Mouse (Mus musculus): ENCODE results near the gene Mmp23. TPM values are rescaled to one million over a fixed set of nuclear protein-coding genes. Genes with fewer than 3 reads are reported as not detected.
A peak's percentile ranks its signal among the peaks of the same experiment; 100 is the strongest.

Gene Mmp23
- polyA plus RNA-seq (2014; fragmentation: Nextera tagmentation; extraction: Ambion mirVana) = 1.3 and 6.6 TPM in 2 replicates

DNA sequence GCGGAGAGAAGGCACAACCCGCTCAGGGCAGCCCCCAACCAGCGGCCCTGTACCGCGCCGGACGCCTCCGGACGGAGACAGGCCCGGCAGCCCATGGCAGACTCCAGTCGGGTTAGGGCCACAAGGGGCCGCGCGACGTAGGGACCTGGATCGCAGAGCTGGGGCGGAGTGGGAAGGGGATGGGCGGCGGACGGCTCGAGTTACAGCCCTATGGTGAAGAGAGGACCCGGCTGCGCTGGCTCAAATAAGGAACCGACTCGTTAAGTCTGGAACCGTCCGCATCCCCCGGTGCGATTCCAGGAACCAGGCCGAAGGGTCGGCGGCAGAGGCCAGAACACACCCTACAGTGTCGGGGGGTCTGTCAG lies at the start of gene Mmp23:
Mmp23 (minus strand) TSS at position 299 of the 365 bp plus-strand sequence.
- Histone ChIP-seq H3K9me3 (ENCODE audit: control insufficient read depth, low read length) (no peaks in the 10 kb centered on the region), H3K4me2 (ENCODE audit: low read depth, low read length) (peak within 1 kb of the TSS; percentile 63), H3K27ac (ENCODE audit: low read depth, low read length) (no peak within 1 kb of the TSS), H3K36me3 (ENCODE audit: control insufficient read depth, insufficient read depth, low read length) (peaks cover 36% of the 10 kb centered on the region), H3K9ac (replicated peaks; ENCODE audit: low read depth, low read length) (peak within 1 kb of the TSS; percentile 48), H3K4me3 (ENCODE audit: low read depth, low read length) (peak within 1 kb of the TSS; percentile 31), H3K27me3 (ENCODE audit: control insufficient read depth, insufficient read depth, low read length) (peaks cover 55% of the 10 kb centered on the region), H3K4me1 (ENCODE audit: control insufficient read depth, insufficient read depth, low read length) (peaks cover 22% of the 10 kb centered on the region)
- under 1% methylated on average over 33 of the region's 33 CpGs for WGBS
- ATAC-seq (ENCODE audit: low read depth) = peak; percentile 35; the same call in 1 of the 2 replicates

- Histone ChIP-seq H3K27ac (ENCODE audit: low read depth, low read length) (no peak overlapping the region), H3K4me1 (ENCODE audit: control insufficient read depth, insufficient read depth, low read length) (peaks cover 15% of the 10 kb centered on the region), H3K9me3 (ENCODE audit: control insufficient read depth, low read length) (no peaks in the 10 kb centered on the region), H3K36me3 (ENCODE audit: control insufficient read depth, insufficient read depth, low read length) (no peaks in the 10 kb centered on the region), H3K27me3 (ENCODE audit: control insufficient read depth, insufficient read depth, low read length) (no peaks in the 10 kb centered on the region), H3K9ac (replicated peaks; ENCODE audit: low read depth, low read length) (no peak overlapping the region), H3K4me2 (ENCODE audit: low read depth, low read length) (no peak overlapping the region), H3K4me3 (ENCODE audit: low read depth, low read length) (no peak overlapping the region)
- no peak for ATAC-seq (ENCODE audit: low read depth)
These were observed 47.2 kb upstream of the Mmp23 start for GRCm38 (mm10) chr4:155700425-155700824.

DNA sequence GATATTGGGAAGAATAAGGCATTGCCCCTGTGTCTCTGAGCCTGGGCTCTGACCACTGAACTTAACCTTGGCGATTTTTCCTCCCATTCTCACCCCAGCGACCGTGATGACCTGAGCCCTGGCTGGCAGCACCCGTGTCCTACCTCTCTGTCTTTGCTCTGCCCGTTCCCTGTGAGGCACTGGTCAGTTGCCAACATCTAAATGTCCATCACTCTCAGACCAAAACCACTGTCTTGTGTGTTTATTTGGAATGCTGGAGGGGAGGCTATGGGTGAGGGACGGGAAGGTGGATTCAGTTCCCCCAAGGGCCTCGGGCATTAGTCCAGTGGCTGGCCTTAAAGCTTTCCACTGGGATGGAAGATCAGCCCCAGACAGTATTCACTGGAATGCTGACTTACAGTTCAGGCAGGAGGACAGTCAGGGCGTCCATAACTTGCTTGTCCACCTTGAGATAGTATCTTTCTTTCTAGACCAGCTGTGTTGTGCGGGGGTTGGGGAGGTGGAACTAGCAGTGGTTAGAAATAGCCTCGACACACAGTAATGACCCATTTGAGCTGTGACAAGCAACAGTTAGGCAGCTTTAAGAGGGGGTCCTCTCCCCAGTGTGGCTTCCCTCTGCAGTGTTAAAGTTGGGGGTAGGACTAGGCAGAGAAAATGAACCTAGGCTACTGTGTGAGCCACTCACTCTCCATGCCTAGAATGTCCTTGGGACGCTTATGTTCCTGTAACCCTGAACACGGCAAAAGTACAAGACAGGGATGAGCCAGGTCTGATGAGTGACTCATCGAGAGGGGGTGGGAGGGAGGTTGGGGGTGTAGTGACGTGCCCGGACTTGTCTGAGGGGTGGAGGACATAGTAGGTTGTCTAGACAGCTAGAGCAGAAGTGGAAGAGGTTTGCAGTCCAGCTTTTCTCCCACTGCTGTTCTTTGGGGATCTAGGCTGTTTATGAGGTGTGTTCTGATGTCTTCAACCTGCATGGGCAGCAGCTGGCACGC lies 43.4 kb upstream of the Mmp23 start:
- Histone ChIP-seq H3K27me3 (ENCODE audit: control insufficient read depth, insufficient read depth, low read length) (no peaks in the 10 kb centered on the region), H3K9ac (replicated peaks; ENCODE audit: low read depth, low read length) (0 out of 2 replicates have a peak overlapping the region, but pooled peaks have one; percentile 16), H3K9me3 (ENCODE audit: control insufficient read depth, low read length) (no peaks in the 10 kb centered on the region), H3K4me1 (ENCODE audit: control insufficient read depth, insufficient read depth, low read length) (peaks cover 14% of the 10 kb centered on the region), H3K4me3 (ENCODE audit: low read depth, low read length) (peak overlapping the region; percentile 61), H3K36me3 (ENCODE audit: control insufficient read depth, insufficient read depth, low read length) (no peaks in the 10 kb centered on the region), H3K27ac (ENCODE audit: low read depth, low read length) (no peak overlapping the region), H3K4me2 (ENCODE audit: low read depth, low read length) (peak overlapping the region; percentile 67)
- ATAC-seq (ENCODE audit: low read depth) = no peak
- 74% methylated on average over 16 of the region's 16 CpGs for WGBS

DNA sequence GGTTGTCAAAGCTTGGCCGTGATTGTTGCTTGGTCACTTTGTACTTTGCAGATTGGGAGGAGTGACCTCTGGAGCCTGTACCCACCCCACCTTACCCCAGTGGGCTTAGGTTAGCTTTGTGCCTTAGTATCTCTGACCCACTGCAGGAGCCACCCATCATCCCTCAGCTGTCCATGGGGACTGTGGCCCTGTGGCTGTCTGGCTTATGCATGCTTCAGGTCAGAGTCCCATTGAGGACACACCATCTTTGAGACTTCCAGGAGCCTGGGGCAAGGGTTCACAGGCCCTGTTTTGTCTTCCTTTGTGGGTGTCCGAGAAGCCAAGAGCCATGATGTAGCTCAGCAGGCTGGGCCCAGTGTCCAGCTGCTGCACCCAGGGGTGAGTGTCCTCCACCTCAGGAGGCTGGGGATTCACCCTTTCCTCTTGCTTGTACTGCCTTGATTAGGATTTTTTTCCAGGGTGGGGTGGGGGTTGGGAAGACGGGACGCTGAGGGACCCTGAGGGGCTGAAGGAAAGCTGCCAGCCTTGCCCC lies 42.4 kb upstream of the Mmp23 start:
- Histone ChIP-seq H3K9me3 (ENCODE audit: control insufficient read depth, low read length) (no peaks in the 10 kb centered on the region), H3K9ac (replicated peaks; ENCODE audit: low read depth, low read length) (peak overlapping the region; percentile 88), H3K27me3 (ENCODE audit: control insufficient read depth, insufficient read depth, low read length) (no peaks in the 10 kb centered on the region), H3K36me3 (ENCODE audit: control insufficient read depth, insufficient read depth, low read length) (no peaks in the 10 kb centered on the region), H3K4me2 (ENCODE audit: low read depth, low read length) (peak overlapping the region; percentile 67), H3K27ac (ENCODE audit: low read depth, low read length) (no peak overlapping the region), H3K4me1 (ENCODE audit: control insufficient read depth, insufficient read depth, low read length) (peaks cover 14% of the 10 kb centered on the region), H3K4me3 (ENCODE audit: low read depth, low read length) (peak overlapping the region; percentile 61)
- WGBS = 83% methylated on average over 4 of the region's 4 CpGs
- no peak for ATAC-seq (ENCODE audit: low read depth)

DNA sequence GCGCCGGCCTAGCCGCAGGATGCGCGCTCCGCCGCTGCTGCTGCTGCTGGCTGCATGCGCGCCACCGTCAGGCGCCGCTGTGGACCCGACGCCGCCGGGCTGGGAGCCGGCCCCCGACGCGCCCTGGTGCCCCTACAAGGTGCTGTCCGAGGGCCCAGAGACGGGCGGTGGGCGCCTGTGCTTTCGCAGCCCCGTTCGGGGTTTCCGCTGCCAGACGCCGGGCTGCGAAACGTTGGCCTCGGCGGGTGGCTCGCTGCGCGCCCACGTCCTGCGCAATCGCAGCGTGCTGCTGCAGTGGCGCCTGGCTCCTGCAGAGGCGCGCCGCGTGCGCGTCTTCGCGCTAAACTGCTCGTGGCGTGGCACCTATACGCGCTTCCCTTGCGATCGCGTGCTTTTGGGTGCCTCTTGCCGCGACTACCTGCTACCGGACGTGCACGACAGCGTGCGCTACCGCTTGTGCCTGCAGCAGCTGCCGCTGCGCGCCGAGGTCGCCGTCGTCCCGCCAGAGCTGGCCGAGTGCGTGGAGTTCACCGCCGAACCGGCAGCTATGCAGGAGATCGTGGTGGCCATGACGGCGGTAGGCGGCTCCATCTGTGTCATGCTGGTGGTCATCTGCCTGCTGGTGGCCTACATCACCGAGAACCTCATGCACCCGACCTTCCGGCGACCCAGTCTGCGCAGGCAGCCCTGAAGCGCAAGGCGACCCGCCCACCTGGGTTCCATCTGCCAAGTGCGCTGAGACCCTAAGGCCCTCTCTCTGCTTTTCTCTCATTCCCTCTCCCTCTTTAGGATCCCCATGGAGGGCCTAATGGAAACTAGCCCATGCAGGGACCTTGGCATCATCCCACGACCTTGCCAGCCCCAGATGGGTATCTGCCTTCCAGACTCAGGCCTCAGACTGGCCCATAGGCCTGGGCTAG lies 41.6 kb upstream of the Mmp23 start:
- Histone ChIP-seq H3K27ac (ENCODE audit: low read depth, low read length) (peak overlapping the region; percentile 92), H3K4me1 (ENCODE audit: control insufficient read depth, insufficient read depth, low read length) (peaks cover 14% of the 10 kb centered on the region), H3K4me2 (ENCODE audit: low read depth, low read length) (peak overlapping the region; percentile 67), H3K27me3 (ENCODE audit: control insufficient read depth, insufficient read depth, low read length) (no peaks in the 10 kb centered on the region), H3K9me3 (ENCODE audit: control insufficient read depth, low read length) (no peaks in the 10 kb centered on the region), H3K36me3 (ENCODE audit: control insufficient read depth, insufficient read depth, low read length) (no peaks in the 10 kb centered on the region), H3K4me3 (ENCODE audit: low read depth, low read length) (peak overlapping the region; percentile 61), H3K9ac (replicated peaks; ENCODE audit: low read depth, low read length) (peak overlapping the region; percentile 88)
- ATAC-seq (ENCODE audit: low read depth) = peak; percentile 89
- WGBS = under 1% methylated on average over 76 of the region's 92 CpGs

- peak within 1 kb of the TSS; percentile 88 for H3K9ac ChIP-seq (replicated peaks; ENCODE audit: low read depth, low read length)
- H3K27me3 ChIP-seq (ENCODE audit: control insufficient read depth, insufficient read depth, low read length) = no peaks in the 10 kb centered on the region
- H3K4me3 ChIP-seq (ENCODE audit: low read depth, low read length) = peak within 1 kb of the TSS; percentile 61
- H3K4me1 ChIP-seq (ENCODE audit: control insufficient read depth, insufficient read depth, low read length) = peaks cover 14% of the 10 kb centered on the region
- peak within 1 kb of the TSS; percentile 92 for H3K27ac ChIP-seq (ENCODE audit: low read depth, low read length)
- ATAC-seq (ENCODE audit: low read depth) = peak; percentile 90
- under 1% methylated on average over 27 of the region's 47 CpGs for WGBS
- no peaks in the 10 kb centered on the region for H3K36me3 ChIP-seq (ENCODE audit: control insufficient read depth, insufficient read depth, low read length)
- peak within 1 kb of the TSS; percentile 67 for H3K4me2 ChIP-seq (ENCODE audit: low read depth, low read length)
- H3K9me3 ChIP-seq (ENCODE audit: control insufficient read depth, low read length) = no peaks in the 10 kb centered on the region
These were observed 40.9 kb upstream of the Mmp23 start, which contains the start of gene Fndc10 for GRCm38 (mm10) chr4:155694111-155694481. Fndc10 (plus strand) TSS chr4:155694342.

- WGBS = 96% methylated on average over 3 of the region's 3 CpGs
- no peak overlapping the region for H3K9ac ChIP-seq (replicated peaks; ENCODE audit: low read depth, low read length)
These were observed 39.2 kb upstream of the Mmp23 start for GRCm38 (mm10) chr4:155692421-155692820.

DNA sequence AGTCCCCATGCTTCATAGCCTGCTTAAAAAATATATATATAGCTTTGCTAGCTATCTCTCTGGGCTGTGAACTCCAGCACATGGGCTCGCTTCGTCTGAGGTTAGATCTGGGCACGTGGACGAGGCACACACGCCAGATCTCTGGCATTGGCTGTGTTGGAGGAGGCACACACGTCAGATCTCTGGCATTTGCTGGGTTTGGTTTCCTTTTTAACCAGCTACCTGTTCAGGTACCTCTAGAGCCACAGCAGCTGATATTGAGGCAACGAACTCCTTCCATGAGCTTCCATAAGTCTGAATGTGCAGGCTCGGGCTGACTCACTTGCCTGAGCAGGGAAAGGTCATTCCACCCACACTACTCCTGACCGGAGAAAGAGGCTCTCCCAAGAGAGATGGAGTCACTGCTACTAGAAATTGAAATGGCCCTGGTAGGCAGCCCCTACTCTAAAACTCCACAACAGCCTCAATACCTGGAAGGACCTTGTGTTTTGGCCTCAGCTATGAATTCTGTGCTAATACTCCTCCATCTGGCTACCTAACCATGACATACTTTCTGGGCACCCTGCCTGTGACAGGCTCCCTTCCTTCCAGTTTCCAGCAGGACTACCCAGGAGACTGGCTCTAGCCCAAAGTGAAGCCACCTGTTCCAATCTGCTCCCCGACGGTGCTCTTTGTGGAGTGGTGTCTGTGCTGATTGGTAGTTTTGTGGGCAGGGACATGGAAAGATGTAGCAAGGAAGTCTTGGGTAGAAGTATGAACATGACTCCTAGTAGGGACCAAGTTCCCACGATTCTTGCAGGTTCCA lies 37.6 kb upstream of the Mmp23 start:
- H3K27ac ChIP-seq (ENCODE audit: low read depth, low read length) = no peak overlapping the region
- WGBS = 88% methylated on average over 12 of the region's 12 CpGs
- no peaks in the 10 kb centered on the region for H3K36me3 ChIP-seq (ENCODE audit: control insufficient read depth, insufficient read depth, low read length)
- H3K9me3 ChIP-seq (ENCODE audit: control insufficient read depth, low read length) = no peaks in the 10 kb centered on the region
- H3K4me2 ChIP-seq (ENCODE audit: low read depth, low read length) = no peak overlapping the region
- no peak overlapping the region for H3K9ac ChIP-seq (replicated peaks; ENCODE audit: low read depth, low read length)
- no peak for ATAC-seq (ENCODE audit: low read depth)
- peaks cover 7% of the 10 kb centered on the region for H3K4me1 ChIP-seq (ENCODE audit: control insufficient read depth, insufficient read depth, low read length)
- no peak overlapping the region for H3K4me3 ChIP-seq (ENCODE audit: low read depth, low read length)
- H3K27me3 ChIP-seq (ENCODE audit: control insufficient read depth, insufficient read depth, low read length) = no peaks in the 10 kb centered on the region

More at GRCm38 (mm10) chr4:155692421-155692820, 39.2 kb upstream of the Mmp23 start:
- Histone ChIP-seq H3K9me3 (ENCODE audit: control insufficient read depth, low read length) (no peaks in the 10 kb centered on the region), H3K27me3 (ENCODE audit: control insufficient read depth, insufficient read depth, low read length) (no peaks in the 10 kb centered on the region), H3K27ac (ENCODE audit: low read depth, low read length) (no peak overlapping the region), H3K4me3 (ENCODE audit: low read depth, low read length) (no peak overlapping the region), H3K4me1 (ENCODE audit: control insufficient read depth, insufficient read depth, low read length) (peaks cover 14% of the 10 kb centered on the region), H3K36me3 (ENCODE audit: control insufficient read depth, insufficient read depth, low read length) (no peaks in the 10 kb centered on the region), H3K4me2 (ENCODE audit: low read depth, low read length) (no peak overlapping the region)
- ATAC-seq (ENCODE audit: low read depth) = no peak

Data from neural tube, embryonic 14.5 days (tissue).